Mouse (Mus musculus): ENCODE results near the gene Tgm4. TPM values are rescaled to one million over a fixed set of nuclear protein-coding genes. Genes with fewer than 3 reads are reported as not detected.
A peak's percentile ranks its signal among the peaks of the same experiment; 100 is the strongest.

Gene Tgm4
- total RNA-seq (2021), result under 1 TPM; 0.45 to 0.52 TPM
- polyA plus RNA-seq (2012; rRNA removed), result 0.13 and 0.26 TPM in 2 replicates
- long read RNA-seq, result 0 reads

GRCm38 (mm10) chr9:123034426-123034825 is at the start of gene Tgm4:
Gene Tgm4 (plus strand): TSS chr9:123034726.
- DNase-seq, result no peak

- no peak for DNase-seq
Measured at GRCm38 (mm10) chr9:122998406-122999192, 35.9 kb upstream of the Tgm4 start.

GRCm38 (mm10) chr9:122999193-122999586 is 35.3 kb upstream of the Tgm4 start:
- no peak for DNase-seq

- no peak for DNase-seq
Measured at GRCm38 (mm10) chr9:123004718-123005117, 29.8 kb upstream of the Tgm4 start.

- no peak for DNase-seq
Measured at GRCm38 (mm10) chr9:123006071-123006470, 28.5 kb upstream of the Tgm4 start.

GRCm38 (mm10) chr9:123020995-123021631 is 13.4 kb upstream of the Tgm4 start, which contains the start of gene Tmem42:
Gene Tmem42 (plus strand): TSS chr9:123021326.
- DNase-seq, result peak; percentile 94

GRCm38 (mm10) chr9:123021636-123022379 is 12.7 kb upstream of the Tgm4 start:
- DNase-seq, result peak; percentile 14

- DNase-seq, result peak; percentile 59
Measured at GRCm38 (mm10) chr9:123024201-123024600, 10.3 kb upstream of the Tgm4 start.

GRCm38 (mm10) chr9:123031496-123032246 is 2.9 kb upstream of the Tgm4 start:
- DNase-seq, result no peak

- DNase-seq, result no peak
Measured at GRCm38 (mm10) chr9:123047665-123048064, 13.1 kb downstream of the Tgm4 start.

GRCm38 (mm10) chr9:123058724-123059292 is 24.3 kb downstream of the Tgm4 start:
- no peak for DNase-seq

- no peak for DNase-seq
Measured at GRCm38 (mm10) chr9:123060172-123060571, 25.6 kb downstream of the Tgm4 start.

- DNase-seq, result no peak
Measured at GRCm38 (mm10) chr9:123079149-123079548, 44.6 kb downstream of the Tgm4 start.

GRCm38 (mm10) chr9:123080355-123080754 is 45.8 kb downstream of the Tgm4 start:
- no peak for DNase-seq

GRCm38 (mm10) chr9:123080796-123081195 is 46.3 kb downstream of the Tgm4 start:
- no peak for DNase-seq

- DNase-seq, result no peak
Measured at GRCm38 (mm10) chr9:123085373-123085772, 50.8 kb downstream of the Tgm4 start.

GRCm38 (mm10) chr9:123087558-123087957 is 53.0 kb downstream of the Tgm4 start:
- DNase-seq, result no peak

- no peak for DNase-seq
Measured at GRCm38 (mm10) chr9:123090844-123091243, 56.3 kb downstream of the Tgm4 start.

GRCm38 (mm10) chr9:123099631-123100455 is 65.3 kb downstream of the Tgm4 start:
- no peak for DNase-seq

- DNase-seq, result no peak
Measured at GRCm38 (mm10) chr9:123103425-123103824, 68.9 kb downstream of the Tgm4 start.

GRCm38 (mm10) chr9:123104362-123104761 is 69.8 kb downstream of the Tgm4 start:
- DNase-seq, result no peak
